Mouse (Mus musculus) cortical plate, adult 2 months (tissue): Measurements from ENCODE around the gene Dnajc13.

Experiments used
- CTCF ChIP-seq: fragments of 200-500 bp; IDR thresholded peaks from 2 replicates; pipeline ENCODE4 v1.5.1; 2011; ENCODE audit warnings: mild to moderate bottlenecking, control low read depth, low read length; ENCODE audit not compliant: insufficient read depth; ENCODE audit errors: extremely low read depth
- POLR2A ChIP-seq: fragments of 200-500 bp; IDR thresholded peaks from 2 replicates; pipeline ENCODE4 v1.6.1; 2011; ENCODE audit warnings: mild to moderate bottlenecking, low read length, control low read depth; ENCODE audit not compliant: insufficient read depth; ENCODE audit errors: extremely low read depth

DNA sequence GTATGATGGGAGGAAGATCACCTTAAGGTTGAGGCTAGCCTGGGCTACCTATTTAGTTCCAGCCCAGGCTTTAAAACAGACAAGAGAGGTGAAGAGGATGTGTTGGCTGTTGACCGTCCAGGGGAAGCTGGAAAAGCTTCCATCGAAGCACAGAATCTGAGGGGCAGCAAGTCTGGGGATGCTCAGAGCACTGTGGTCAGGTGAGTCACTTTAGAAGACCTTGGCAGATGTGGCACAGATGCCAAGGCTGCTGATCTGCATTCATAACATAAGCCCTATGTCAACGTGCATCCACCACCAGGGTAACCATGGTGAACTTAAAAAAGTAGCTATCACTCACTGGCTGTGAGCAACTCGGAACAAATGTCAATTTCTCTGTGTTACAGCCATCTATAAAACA, 11.0 kb downstream of the Dnajc13 start:
- TF ChIP-seq POLR2A (no peak), CTCF (no peak)
